Mouse (Mus musculus) right cerebral cortex, postnatal 10 days (tissue): Measurements from ENCODE around the gene Nfkbib.

Experiments
- DNase-seq, 2 experiments: peaks; one replicate each; pipeline ENCODE4 v3.0.0; 2021; ENCODE audit warnings: low spot score in 2 of 2

Nfkbib gene

GRCm38 (mm10) chr7:28719650-28720049 lies 47.7 kb downstream of the Nfkbib start:
- DNase-seq: no peak

GRCm38 (mm10) chr7:28719159-28719558 lies 48.2 kb downstream of the Nfkbib start:
- no peak for DNase-seq

- DNase-seq: no peak
Observed at GRCm38 (mm10) chr7:28717726-28718125, 49.6 kb downstream of the Nfkbib start.

GRCm38 (mm10) chr7:28716590-28717281 lies 50.6 kb downstream of the Nfkbib start, which contains the start of gene Fbxo17:
Fbxo17 (plus strand) TSS chr7:28716804.
- peak in 1 of 2 experiments; percentile 50 for DNase-seq

GRCm38 (mm10) chr7:28715598-28715997 lies 51.7 kb downstream of the Nfkbib start:
- no peak for DNase-seq

GRCm38 (mm10) chr7:28714667-28715066 lies 52.6 kb downstream of the Nfkbib start:
- peak; percentile 67 to 76 for DNase-seq

- DNase-seq: no peak
Observed at GRCm38 (mm10) chr7:28710962-28711361, 56.4 kb downstream of the Nfkbib start.

GRCm38 (mm10) chr7:28709454-28709853 lies 57.9 kb downstream of the Nfkbib start:
- no peak for DNase-seq
